Mouse (Mus musculus) testis, adult 2 months (tissue): ENCODE measurements around the gene Sepsecs.

Experiments used
- CTCF ChIP-seq: fragments of 200-500 bp; IDR thresholded peaks from 2 replicates; pipeline ENCODE4 v1.5.1; 2012; ENCODE audit warnings: low read depth, mild to moderate bottlenecking, inconsistent platforms, low read length, moderate library complexity; ENCODE audit not compliant: control insufficient read depth, insufficient read depth, insufficient replicate concordance
- POLR2A ChIP-seq: fragments of 200-500 bp; IDR thresholded peaks from 2 replicates; pipeline ENCODE4 v1.6.1; 2012; ENCODE audit warnings: low read depth, mild to moderate bottlenecking, inconsistent platforms, low read length, moderate library complexity; ENCODE audit not compliant: control insufficient read depth

DNA sequence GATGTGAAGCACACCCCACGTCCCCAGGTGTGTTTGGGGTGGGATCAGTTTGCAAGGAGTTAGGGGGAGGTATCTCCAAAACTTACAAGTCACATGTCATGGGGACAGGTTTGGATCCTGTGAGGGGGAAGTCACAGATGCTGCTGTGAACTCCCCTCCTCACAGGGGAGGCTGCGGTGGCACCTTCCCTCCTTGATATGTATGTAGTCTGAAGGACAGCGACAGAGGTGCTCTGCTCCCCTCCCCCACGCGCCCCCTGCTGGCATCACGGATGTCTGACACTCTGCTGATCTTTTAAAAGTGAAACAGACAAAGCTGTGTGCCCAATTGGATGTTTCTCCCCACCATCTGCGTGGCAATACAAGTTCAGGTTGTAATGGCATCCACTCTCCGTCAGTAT lies 35.5 kb downstream of the Sepsecs start:
- TF ChIP-seq CTCF (peak; percentile 56; the same call in 1 of the 2 replicates), POLR2A (no peak)
